Mouse (Mus musculus): ENCODE data around the gene Gmcl1.

Gmcl1 gene

DNA sequence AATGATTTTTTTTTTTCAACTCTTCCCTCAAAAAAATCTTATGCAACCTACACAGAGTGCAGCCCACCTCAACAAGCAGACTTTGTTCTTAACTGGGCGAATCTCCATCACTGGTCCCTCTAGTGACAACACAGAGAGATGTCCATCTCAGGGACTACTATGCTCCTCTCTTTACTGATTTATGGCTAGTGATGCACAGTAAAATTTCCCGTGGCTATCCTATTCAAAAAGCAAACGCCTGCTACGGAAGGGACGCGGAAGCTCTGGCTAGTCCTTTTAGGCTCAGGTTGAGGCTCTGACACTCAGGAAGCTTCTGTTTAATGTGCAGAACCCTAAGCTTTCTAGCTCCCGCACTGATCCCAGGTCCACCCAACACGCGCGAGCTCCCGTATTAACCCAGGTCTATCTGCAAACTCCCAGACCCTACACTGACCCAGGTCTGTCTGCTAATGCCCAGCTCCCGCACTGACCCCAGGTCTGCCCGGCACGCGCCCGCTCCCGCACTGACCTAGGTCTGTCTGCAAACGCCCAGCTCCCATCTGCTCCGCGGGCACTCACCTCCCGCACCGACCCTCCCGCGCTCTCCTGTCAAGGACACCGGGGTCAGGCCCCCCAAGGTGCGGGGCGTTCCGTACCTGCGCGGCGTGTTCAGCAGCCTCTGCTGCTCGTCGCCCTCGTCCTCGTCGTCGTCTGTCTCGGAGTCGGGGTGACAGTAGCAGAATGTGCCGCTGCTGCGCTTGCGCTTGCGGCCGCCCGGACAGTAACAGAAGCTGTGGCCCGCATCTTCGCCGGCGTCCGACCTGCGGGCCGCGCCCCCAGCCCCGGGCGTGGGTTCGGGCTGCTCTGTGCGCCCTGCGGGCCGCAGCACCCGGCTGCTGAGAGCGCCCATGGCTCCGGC is 658 bp downstream of the Gmcl1 start:
- DNase-seq: peak; percentile 13 to 63

DNA sequence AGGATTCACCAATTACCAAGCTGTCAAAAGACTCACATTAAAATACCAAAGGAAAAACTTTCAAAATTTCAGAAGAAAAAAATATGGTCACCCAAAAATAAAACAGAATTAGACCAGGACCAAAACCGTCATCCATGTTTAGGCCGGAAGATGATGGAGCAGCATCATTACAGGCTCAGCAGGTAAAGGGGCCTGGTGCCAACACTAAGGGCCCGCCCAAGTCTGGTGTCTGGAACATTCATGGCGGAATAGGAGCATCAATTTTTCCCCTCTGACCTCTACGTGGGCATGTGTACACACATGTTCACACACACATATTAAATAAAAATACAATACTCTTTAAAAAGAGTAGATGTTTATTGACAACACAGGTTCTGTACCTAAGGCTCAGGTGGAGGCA is 4.5 kb downstream of the Gmcl1 start:
- no peak for DNase-seq

DNA sequence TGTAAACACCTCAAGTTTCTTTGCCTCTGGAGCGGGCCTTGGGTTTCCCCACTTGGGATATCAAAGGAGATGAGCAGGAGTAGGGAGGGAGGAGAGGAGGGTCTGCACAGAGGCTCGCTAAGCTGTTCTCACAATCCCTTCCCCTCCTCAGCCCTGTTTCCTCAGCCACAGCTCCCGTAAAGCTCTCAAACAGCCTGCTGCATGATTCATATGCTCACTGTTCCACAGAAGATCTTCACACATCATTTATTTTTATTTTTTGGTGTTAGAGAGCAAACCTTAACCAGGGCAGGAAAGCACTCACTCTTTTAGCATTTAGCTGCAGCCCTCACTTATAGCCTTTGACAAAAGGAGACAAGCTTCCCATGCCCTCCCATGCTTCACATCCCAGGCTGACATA is 11.2 kb downstream of the Gmcl1 start:
- no peak for DNase-seq

DNA sequence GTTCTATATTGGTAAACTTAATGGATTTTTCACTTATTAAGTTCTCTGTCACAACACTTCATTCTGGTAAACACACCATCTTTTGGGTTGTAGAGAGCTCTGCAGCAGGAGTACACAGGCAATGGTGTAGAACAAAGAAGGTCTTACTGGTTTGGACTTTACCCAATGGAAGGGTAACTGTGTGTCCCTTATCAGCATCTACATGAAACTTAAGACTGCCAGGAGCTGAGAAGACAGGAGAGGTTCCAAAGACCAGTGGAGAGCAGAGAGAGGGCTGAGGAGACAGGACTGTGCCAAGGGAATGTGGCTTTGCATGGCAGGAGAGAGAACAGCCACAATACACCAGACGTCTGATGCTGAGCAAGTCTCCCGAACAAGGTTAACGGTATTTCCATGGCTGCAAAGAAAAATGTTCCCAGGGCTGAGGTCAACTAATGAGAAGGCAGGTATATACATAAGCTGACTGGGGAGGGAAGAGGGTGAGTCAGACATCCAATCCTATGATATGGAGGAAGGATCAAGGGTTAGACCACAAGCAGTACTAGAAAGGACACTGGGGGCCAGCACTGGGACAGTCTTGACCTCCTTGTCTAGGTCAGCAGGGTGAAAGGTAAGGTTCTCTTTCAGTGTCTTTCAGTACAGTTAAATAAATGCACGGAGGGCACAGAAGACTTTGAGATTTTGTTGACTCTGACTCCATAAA is 25.0 kb downstream of the Gmcl1 start:
- DNase-seq: no peak

DNA sequence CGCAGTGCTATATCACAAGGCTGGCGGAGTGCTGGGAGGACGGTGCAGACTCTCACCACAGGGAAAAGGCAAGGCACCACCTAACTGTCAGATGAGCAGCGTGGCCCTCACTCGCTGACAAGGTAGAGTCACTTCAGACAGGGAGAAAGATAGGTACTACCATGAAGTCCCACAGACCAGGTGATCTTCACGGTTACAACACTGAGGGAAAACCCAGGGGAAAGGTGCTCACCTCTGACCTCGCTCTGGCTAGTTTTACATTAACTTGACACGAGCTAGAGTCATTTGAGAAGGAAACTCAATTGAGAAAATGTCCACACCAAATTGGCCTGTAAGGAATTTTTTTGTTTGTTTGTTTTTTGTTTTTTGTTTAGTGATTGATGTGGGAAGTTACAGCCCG is 30.6 kb downstream of the Gmcl1 start:
- DNase-seq: no peak

DNA sequence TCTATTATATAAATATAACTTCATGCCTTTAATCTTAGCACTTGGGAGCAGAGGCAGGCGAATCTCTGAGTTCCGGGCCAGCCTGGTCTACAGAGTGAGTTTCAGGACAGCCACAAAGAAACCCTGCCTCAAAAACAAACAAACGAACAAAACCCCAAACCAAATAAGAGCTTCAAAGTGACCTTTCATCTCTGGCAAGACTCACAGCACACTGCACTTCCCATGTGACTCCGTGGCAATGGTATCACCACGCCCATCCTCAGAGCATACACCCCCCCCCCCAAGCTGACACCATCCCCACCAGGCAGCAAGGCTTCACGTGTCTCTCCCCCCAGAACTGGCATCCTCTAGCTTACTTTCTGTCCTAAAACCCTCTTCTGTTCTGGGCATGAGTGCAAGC is 35.3 kb downstream of the Gmcl1 start:
- DNase-seq: no peak

DNA sequence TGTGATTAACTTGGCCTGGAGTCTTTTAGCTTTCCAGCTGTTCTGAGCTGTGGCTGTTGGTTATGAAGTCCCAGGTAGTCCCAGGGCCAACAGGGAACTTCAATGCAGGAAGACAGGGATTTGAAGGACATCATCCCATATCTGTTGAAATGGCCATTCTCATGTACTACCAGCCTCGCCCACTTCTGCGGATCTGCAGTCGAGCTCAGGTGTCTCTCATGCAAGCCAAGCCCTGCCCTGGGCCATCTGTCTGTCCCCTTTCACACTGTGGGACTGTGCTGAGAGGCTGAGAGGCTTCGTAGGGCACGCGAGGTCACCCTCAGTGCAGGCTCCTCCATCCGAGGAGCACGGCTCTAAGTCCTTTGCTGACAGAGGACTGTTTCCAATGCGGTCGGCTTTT is 37.0 kb downstream of the Gmcl1 start:
- DNase-seq: no peak

DNA sequence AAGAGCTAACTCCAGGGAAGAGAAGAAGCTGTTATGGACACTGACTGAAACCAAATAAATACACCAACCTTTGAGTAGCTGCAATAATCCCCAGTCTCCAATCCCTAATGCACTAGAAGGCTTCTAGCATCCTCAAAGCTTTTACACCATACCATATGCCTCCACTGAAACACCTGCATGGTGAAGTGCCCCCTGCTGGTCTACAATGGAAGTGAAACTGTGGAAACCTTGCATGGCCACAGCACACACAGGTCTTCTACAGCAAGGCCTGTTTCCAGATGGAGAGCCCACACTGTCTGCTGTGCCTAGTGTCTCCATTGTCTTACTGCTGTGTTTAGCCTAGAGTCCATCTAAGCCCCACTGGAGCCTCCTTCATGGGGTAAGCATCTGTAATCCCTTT is 38.7 kb downstream of the Gmcl1 start:
- DNase-seq: peak; percentile 54 to 75

DNA sequence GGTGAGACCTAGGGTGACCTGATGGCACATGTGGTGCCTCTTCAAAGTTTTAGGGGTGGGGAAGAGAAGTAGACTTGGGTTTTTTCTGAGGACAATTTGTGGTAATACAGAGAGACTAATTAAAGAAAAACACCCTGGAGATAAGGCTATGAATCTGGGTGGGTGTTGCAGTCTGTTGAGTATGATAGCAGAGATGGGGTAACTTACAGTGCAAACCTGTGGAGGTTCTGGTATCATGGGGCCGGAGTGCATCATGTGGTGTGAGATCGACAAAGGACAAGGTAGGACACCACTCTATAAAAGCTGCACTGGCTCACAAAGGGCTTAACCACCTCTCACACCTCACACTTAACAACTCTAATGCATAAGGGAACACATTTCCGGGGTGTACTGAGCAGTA is 43.5 kb downstream of the Gmcl1 start:
- DNase-seq: no peak

DNA sequence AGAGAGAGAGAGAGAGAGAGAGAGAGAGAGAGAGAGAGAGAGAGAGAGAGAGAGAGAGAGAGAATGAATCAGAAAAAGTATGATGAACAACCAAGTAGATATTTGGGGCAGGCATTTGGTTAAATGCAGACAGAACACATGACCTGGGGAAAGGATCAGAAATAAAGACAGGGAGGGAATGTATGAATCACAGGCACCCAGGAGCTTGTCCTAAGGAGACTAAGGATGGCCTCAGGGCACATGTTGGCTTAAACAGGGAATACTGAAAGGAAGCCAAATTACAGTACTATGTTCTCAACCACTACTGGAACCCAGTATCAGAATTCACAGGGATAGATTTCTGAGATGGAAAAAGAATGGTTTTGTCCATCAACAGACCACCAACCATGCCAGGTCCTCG is 46.2 kb downstream of the Gmcl1 start:
- DNase-seq: no peak

DNA sequence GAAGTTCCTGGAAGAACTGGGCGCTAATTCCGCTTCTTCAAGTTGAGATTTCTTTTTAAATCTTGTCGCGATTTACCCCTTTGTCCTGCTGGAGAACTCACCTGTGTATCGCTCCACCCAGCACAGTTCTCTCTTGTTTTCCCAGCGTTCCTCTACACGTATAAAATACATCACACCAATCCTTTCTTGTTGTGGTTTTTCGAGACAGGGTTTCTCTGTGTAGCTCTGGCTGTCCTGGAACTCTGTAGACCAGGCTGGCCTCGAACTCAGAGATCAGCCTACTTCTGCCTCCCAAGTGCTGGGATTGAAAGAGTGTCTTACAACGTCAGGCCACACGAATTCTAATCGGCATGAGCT is 48.5 kb downstream of the Gmcl1 start:
- no peak for DNase-seq

DNA sequence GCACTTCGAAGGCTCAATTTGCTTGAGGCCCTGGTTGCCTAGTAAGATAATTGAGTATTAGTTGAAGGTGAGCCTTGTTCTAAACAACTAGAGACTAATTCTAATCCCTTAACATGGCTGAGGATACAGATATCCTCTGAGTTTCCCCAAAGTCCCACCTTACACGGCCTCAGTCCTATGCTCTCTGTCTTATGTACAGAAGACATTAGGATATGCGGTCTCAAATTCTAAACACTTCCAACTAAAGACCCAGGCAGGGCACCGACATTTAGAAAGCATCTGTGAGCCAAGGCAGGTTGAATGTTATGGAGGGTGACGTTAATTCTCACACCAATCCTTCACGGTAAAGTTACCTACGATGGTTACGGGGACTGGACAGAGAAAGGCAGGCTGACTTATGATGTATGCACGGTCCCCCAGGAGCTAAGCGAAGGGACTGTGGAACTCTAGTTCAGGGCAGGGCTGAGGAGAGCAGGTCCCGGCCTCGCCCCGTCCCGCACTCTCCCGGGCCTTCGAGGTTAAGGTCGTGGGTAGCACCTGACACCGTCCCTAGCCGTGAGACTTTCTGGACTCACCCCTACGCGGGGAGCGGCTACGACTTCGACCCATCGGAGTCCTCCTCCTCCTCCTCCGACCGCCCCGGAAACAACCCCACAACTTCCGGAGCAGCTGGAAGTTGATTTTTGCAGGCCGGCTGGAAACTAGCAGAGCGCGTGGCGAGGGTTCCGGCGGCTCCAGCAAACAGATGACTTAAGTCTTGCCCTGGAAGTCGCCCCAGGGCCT is 49.1 kb downstream of the Gmcl1 start, which contains the start of gene Snrnp27:
TSS of gene Snrnp27 (minus strand) at position 651 of the 783 bp plus-strand sequence.
- DNase-seq: peak; percentile 91 to 94

DNA sequence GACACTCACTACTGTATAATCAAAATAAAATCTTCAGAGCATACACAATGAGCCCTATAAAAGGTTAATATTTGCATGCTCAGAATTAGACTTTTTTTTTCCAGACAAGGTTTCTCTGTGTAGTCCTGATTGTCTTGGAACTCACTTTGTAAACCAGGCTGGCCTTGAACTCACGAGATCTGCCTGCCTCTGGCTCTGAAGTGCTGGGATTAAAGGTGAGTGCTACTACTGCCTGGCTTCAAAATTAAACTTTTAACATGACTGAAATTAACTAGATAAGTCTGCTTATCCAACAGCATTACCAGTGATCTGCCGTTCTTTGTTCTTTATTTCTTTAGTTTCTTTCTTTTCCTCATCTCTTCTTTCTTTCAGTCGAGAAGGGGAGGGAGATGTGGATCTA is 51.9 kb downstream of the Gmcl1 start:
- no peak for DNase-seq

DNA sequence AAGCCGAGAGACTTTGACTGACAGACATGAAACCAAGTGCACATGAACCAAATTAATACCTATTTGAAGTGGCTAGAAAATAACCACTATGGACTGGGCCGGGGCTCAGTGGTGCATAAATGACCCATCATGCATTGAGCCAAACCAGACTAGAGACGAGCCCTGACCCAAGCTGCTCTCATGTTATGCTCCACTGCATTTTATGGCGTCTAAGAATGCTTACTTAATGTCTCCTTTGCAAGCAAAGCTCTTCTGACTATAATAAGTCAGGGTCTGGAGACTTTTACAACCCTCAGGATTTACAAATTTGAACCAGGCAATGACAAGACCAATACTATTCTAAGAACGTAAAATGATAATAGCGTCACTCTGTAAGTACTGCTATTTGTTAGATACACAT is 54.8 kb downstream of the Gmcl1 start:
- DNase-seq: peak; percentile 64 to 79

DNA sequence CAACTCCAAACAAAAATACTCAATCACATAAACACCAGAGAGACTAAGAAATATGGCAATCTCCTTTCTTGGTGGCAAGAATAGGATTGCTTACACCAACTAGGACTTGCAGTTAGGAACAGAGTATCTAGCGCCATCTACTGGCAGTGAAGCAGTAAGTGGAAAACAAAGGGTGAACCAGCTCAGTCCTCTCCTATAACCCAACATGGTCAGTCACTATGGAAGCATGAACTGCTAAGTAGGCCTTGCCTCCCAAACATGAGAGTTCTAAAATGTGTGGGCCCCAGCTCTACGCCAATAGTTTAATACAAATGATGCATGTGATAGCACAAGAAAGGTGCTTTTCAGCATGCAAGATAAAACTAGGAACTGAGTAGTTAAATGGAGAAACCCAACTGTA is 62.3 kb downstream of the Gmcl1 start:
- DNase-seq: peak; percentile 62 to 63

DNA sequence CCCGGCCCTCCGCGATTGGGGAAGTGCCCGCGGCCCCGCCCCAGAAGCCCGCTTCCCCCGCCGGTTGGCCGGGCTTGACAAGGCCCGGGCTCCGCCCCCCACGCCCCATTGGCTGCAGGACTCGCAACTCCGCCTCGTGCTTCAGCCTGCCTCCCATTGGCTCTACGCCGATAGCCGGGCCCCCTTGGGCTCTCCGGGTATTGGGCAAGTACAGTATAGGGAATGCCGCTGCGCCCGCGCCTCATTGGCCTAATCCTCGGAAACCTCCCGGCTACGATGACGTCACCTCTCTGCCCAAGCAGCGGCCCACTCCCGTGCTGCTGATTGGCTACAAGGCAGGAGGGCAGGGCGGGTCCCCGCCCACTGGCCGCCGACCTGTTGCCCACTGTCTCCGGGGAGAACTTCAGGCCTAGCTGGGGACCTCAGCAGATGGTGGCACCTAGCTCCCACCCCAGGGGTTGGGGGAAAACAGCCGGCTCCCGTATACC is 63.9 kb downstream of the Gmcl1 start:
- peak; percentile 100 for DNase-seq

DNA sequence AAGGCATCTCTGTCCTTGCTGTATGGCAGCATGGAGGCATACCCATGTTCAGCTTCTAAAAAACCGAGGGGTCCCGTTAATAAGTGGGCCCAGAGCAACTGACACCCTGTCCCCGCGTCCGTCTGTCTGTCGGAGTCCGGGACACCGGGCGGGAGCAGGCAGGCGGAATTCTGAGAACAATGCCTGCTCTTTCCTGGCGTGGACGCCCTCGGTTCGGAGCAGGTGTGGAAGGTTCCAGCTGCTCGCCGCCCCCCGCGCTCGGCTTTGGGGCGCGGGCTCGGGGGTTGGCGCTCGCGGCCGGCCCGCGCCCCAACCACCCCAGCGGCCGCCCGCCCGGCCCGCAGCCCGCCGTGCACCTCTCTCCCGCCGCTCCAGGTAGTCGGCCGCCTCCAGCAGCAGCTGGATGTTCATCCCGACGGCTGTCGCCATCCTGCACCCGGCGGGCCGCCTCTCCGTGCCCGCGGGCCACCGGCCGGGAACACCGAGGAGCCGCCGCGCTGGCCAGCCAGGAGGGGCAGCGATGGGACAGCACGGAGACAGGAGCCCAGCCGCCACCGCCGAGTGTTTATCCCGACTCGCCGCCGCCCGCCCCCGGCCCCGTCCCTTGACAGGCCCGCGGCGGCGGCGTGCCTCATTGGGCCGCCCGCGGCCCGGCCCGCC is 64.5 kb downstream of the Gmcl1 start, which contains the start of gene Mxd1:
TSS of gene Mxd1 (minus strand) at position 582 of the 660 bp plus-strand sequence.
- peak in 1 of 2 experiments; percentile 53 for DNase-seq

DNA sequence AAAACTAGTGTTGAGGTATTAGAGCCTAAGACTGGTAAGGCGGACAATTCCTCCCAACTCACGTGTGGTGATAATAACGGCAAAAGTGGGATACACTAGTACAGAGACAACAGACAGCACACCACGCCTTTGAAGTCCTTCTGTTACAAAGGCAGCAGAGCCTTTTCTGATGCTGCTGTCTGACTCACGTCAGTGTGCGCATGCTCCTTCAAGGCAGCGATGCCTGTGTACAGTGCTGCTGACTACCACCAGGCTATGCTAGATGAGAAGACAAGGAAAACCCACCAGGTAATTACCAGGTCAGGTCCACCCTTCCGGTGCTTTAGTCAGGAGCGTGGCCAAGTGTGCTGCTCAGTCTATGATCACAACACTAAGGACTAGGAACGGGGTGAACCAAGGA is 66.1 kb downstream of the Gmcl1 start:
- no peak for DNase-seq

DNA sequence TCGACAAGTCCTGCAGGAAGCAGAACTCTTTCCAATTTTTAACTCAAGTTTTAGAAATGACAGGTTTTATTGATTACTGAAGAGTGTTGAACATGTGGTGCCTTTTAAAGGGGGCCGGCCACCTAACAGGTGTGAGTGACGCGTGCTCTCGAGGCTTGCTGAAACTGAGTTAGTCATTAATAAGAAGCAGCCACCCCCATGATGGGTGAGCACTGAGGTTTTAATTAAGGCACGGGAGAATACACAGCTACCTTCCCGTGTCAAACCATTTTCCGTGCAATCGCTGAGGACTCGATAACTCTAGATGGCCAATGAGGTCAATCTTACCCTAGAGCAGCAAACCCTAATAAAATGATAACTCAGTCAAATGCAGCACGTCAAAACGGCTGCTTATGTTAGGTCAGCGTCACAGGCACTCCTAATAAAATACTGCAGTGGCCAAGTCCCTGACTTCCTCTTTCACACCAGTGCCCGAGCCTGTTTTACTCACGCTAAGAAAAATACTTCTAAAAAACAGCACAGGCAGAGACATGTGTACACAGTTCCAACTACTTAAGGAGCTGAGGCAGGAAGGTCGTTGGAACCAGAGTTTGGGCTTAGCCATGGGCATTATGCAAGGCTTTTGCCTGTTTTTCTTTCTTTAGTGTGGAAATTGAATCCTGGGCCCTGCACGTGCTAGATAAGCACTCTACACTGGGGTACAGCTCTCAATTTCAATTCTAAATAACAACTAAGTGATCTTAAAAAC is 67.4 kb downstream of the Gmcl1 start:
- peak; percentile 31 to 63 for DNase-seq

DNA sequence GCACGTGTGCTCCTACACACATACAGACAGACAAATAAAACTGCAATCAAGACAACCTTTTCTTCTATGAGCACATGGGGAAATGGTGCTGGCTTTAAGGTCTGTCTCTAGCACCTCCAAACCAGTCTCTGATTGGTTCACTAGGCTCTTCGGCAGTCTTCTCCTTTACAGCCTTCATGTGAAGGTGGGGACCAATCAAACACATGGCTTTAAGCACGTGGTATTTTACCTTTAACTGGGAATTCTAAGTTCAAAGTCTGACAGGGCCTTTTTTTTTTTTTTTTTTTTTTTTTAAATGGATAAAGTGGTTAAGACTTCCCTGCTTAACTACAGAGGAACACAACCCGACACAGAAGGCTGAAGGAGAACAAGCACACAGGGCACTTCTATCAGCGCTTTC is 68.1 kb downstream of the Gmcl1 start:
- no peak for DNase-seq

DNA sequence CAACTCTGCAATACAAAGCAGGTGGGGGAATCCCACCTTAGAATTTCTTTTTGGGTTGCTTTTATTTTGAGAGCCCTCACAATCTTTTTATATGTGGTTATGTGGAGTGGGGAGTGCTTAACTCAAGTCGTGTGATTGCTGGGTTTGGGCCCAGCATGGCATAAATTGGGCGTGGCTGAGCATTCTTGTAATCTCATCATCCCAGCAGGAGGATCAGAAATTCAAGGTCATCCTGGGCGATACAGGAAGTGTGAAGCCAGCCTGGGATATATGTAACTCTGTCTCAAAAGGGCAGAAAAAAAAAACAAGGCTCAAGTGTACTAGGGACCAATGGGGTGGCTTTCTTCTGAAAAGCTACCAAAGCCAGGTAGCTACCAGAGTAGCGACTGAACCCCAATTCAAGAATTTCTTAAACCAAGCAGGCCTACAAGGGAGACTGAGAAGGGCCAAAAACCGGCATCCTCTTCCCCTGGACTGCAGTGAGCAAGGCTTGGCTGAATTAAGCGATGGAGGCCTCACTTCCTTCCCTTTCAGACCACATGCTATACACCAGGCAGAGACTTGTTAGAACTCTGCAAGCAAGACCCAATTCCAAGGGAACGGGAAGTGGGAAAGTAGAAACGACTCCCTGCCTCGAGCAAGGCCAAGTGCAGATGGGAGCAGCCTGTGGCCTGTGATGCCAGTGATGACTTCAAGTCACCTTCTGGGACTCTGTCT is 72.9 kb downstream of the Gmcl1 start:
- no peak for DNase-seq
